ENCODE assay signal across 10 mouse cellular contexts in genomic region chr11:52561281-52561680, GRCm38 (mm10).
A peak's percentile ranks its signal among the peaks of the same experiment; 100 is the strongest.
DNase-seq lines count a peak whose midpoint lies in the region; ATAC-seq and TF ChIP-seq lines count a peak whose summit lies in the region.
"Had no signal": no experiment of that assay in that cellular context is flagged by ENCODE, and none has a peak within 500 bp of the region (broad histone marks: within the 10 kb centered on the region; RNA-seq: fewer than 3 reads in every experiment).

No protein-coding gene starts in this region.

- H3K27ac ChIP-seq in intestine, embryonic 15.5 days = no peak overlapping the region; the same call in 1 of the 2 replicates
- no peak overlapping the region for H3K27ac ChIP-seq in intestine, embryonic 16.5 days (ENCODE audit: low read length)
- H3K27ac ChIP-seq in embryonic facial prominence, embryonic 14.5 days (replicated peaks; ENCODE audit: low read depth, low read length) = no peak overlapping the region
- no peak overlapping the region for H3K27ac ChIP-seq in liver, postnatal 0 days (ENCODE audit: low read depth)

- no peaks in the 10 kb centered on the region for H3K9me3 ChIP-seq in intestine, embryonic 15.5 days
- no peaks in the 10 kb centered on the region for H3K9me3 ChIP-seq in intestine, embryonic 16.5 days (ENCODE audit: control insufficient read depth, low read length)
- no peaks in the 10 kb centered on the region for H3K9me3 ChIP-seq in embryonic facial prominence, embryonic 14.5 days (ENCODE audit: control insufficient read depth, low read length)
- H3K9me3 ChIP-seq in liver, postnatal 0 days (ENCODE audit: low read length) = no peaks in the 10 kb centered on the region

- intact Hi-C loops in heart, postnatal 14 days (cut with DNase I) = no loop called here

- no peak for TF ChIP-seq CTCF in liver, postnatal 0 days (IDR thresholded peaks at IDR 0.05; ENCODE audit: low read depth)

- 44% methylated on average over 7 of the region's 7 CpGs for WGBS in intestine, embryonic 15.5 days
- WGBS in intestine, embryonic 16.5 days = 46% methylated on average over 7 of the region's 7 CpGs
- WGBS in embryonic facial prominence, embryonic 14.5 days = 24% methylated on average over 7 of the region's 7 CpGs
- WGBS in liver, postnatal 0 days (ENCODE audit: insufficient replicate concordance) = 69% methylated on average over 7 of the region's 7 CpGs

- peaks cover 7% of the 10 kb centered on the region for H3K4me1 ChIP-seq in intestine, embryonic 15.5 days (replicated peaks)
- H3K4me1 ChIP-seq in intestine, embryonic 16.5 days (ENCODE audit: control insufficient read depth, insufficient read depth, low read length) = peaks cover 14% of the 10 kb centered on the region
- H3K4me1 ChIP-seq in embryonic facial prominence, embryonic 14.5 days (ENCODE audit: control insufficient read depth, insufficient read depth, low read length) = peaks cover 4% of the 10 kb centered on the region
- no peaks in the 10 kb centered on the region for H3K4me1 ChIP-seq in liver, postnatal 0 days (ENCODE audit: insufficient read depth)

- DNase-seq in embryonic facial prominence, embryonic 14.5 days (ENCODE audit: low spot score) = peak; percentile 84
- DNase-seq in heart, postnatal 14 days = peak; percentile 11 to 17
- DNase-seq in lung, postnatal 10 days = peak; percentile 68
- no peak for DNase-seq in liver, postnatal 0 days
- no peak for DNase-seq in B cell, adult 2 months
- DNase-seq: layer of hippocampus, adult 9-11 months had no signal

- H3K4me3 ChIP-seq in intestine, embryonic 15.5 days (replicated peaks) = no peak overlapping the region
- no peak overlapping the region for H3K4me3 ChIP-seq in intestine, embryonic 16.5 days (ENCODE audit: low read length)
- no peak overlapping the region for H3K4me3 ChIP-seq in embryonic facial prominence, embryonic 14.5 days (ENCODE audit: low read depth, low read length)
- no peak overlapping the region for H3K4me3 ChIP-seq in liver, postnatal 0 days (ENCODE audit: low read depth, low read length)

- no peaks in the 10 kb centered on the region for H3K27me3 ChIP-seq in intestine, embryonic 15.5 days (replicated peaks)
- no peaks in the 10 kb centered on the region for H3K27me3 ChIP-seq in intestine, embryonic 16.5 days (replicated peaks; ENCODE audit: control insufficient read depth, insufficient read depth, low read length)
- H3K27me3 ChIP-seq in embryonic facial prominence, embryonic 14.5 days (replicated peaks; ENCODE audit: control insufficient read depth, insufficient read depth, low read length) = no peaks in the 10 kb centered on the region
- no peaks in the 10 kb centered on the region for H3K27me3 ChIP-seq in liver, postnatal 0 days (ENCODE audit: insufficient read depth, low read length)
- H3K27me3 ChIP-seq: Patski had no signal

- 0 out of 2 replicates have a peak, but pooled peaks have one; percentile 41 for ATAC-seq in intestine, embryonic 15.5 days
- ATAC-seq in intestine, embryonic 16.5 days = no peak; the same call in 1 of the 2 replicates
- ATAC-seq in embryonic facial prominence, embryonic 14.5 days (ENCODE audit: low read depth) = peak; percentile 77
- ATAC-seq in frontal cortex, adult (ENCODE audit: low TSS enrichment) = no peak
- ATAC-seq in liver, postnatal 0 days = no peak
- ATAC-seq: Patski had no signal

- no peaks in the 10 kb centered on the region for H3K36me3 ChIP-seq in intestine, embryonic 15.5 days
- no peaks in the 10 kb centered on the region for H3K36me3 ChIP-seq in intestine, embryonic 16.5 days (ENCODE audit: control insufficient read depth, insufficient read depth, low read length)
- no peaks in the 10 kb centered on the region for H3K36me3 ChIP-seq in embryonic facial prominence, embryonic 14.5 days (ENCODE audit: control insufficient read depth, insufficient read depth, low read length)
- H3K36me3 ChIP-seq in liver, postnatal 0 days (replicated peaks; ENCODE audit: insufficient read depth, low read length) = no peaks in the 10 kb centered on the region

- H3K9ac ChIP-seq in intestine, embryonic 15.5 days = no peak overlapping the region
- no peak overlapping the region for H3K9ac ChIP-seq in intestine, embryonic 16.5 days (ENCODE audit: low read depth, low read length)
- no peak overlapping the region for H3K9ac ChIP-seq in embryonic facial prominence, embryonic 14.5 days (ENCODE audit: low read depth, low read length)
- no peak overlapping the region for H3K9ac ChIP-seq in liver, postnatal 0 days (replicated peaks)

- no peak for TF ChIP-seq EP300 in liver, postnatal 0 days (IDR thresholded peaks at IDR 0.05; ENCODE audit: low read depth)

- H3K4me2 ChIP-seq in intestine, embryonic 15.5 days (replicated peaks) = no peak overlapping the region
- no peak overlapping the region for H3K4me2 ChIP-seq in intestine, embryonic 16.5 days (ENCODE audit: low read depth, low read length)
- H3K4me2 ChIP-seq in embryonic facial prominence, embryonic 14.5 days (ENCODE audit: low read depth, low read length) = no peak overlapping the region
- no peak overlapping the region for H3K4me2 ChIP-seq in liver, postnatal 0 days (ENCODE audit: low read depth, low read length)

Comparison
In these comparisons a context has a peak if more than half of its experiments do, and no peak if none do; other contexts are left out.
1. ATAC-seq: peak in intestine, embryonic 15.5 days (single experiment) and embryonic facial prominence, embryonic 14.5 days (single experiment); none in intestine, embryonic 16.5 days (single experiment), frontal cortex, adult (single experiment) and liver, postnatal 0 days (single experiment).
2. DNase-seq: peak in embryonic facial prominence, embryonic 14.5 days (single experiment), heart, postnatal 14 days (2 of 2) and lung, postnatal 10 days (single experiment); none in liver, postnatal 0 days (single experiment) and B cell, adult 2 months (0 of 2).